Mouse (Mus musculus) layer of hippocampus, adult 9-10 months (tissue): ENCODE measurements at regions not wholly inside any gene's neighbourhood (a gene's known extent, or its start where the extent isn't known, plus 50 kb on each side); places are given as distances from the start of the nearest gene placed in this dataset.

Source experiments
- DNase-seq: peaks from one replicate; pipeline ENCODE4 v3.0.0; 2022; ENCODE audit warnings: low spot score

DNA sequence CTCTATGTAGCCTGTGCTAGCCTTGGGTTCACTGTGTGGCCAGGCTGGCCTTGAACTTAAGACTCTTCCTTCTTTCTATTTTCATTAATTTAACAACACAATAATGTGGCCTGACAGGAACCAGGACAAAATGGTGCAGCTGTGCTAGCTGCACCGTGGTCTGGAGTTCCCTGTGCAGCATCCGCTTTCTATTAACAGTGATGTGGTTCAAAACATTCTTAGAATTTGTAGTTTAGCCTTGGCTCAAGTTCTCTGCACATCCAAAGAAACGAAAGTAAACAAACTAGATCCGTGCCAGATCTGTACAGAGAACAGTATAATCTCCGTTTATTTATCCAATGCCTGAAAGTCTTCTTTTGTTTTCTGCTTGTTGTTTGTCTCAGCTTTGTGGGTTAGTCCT lies 88.5 kb downstream of the Irx1 start:
- DNase-seq, result no peak

- no peak for DNase-seq
Observed at GRCm38 (mm10) chr13:71868763-71869162, 94.8 kb downstream of the Irx1 start.

DNA sequence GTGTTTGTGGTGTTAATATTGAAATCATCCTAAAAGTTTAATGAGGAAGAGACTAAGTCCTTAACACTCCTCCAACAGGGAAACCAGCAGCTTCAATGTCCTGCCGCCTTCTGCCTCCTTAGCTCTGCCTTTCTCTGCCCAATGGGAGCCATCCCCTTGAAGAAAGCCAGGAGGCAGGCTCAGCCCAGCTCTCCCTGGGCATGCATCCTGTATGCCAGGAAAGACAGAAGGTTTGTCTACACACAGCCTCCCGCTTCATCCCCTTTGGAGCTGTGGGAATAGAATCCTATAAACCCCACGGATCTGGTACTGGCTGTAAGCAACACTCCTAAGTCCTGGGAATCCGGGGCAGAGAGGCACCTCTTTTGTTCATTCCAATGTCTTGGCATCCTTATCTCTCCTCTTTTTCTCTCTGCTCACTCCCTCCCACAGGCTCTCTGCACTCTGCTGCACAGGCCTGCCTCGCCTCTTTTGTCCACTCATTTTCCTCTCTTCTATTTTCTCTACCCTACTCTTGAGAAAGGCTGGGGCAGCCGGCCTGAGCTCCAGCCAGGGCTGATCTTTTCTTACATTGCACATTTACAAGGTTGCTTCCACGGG lies 110.0 kb downstream of the Irx1 start:
- no peak for DNase-seq

GRCm38 (mm10) chr13:71804032-71804958 lies 159.2 kb downstream of the Irx1 start:
- no peak for DNase-seq

GRCm38 (mm10) chr13:71798288-71798687 lies 165.2 kb downstream of the Irx1 start:
- no peak for DNase-seq

- no peak for DNase-seq
Observed at GRCm38 (mm10) chr13:71784740-71785139, 178.8 kb downstream of the Irx1 start.

DNA sequence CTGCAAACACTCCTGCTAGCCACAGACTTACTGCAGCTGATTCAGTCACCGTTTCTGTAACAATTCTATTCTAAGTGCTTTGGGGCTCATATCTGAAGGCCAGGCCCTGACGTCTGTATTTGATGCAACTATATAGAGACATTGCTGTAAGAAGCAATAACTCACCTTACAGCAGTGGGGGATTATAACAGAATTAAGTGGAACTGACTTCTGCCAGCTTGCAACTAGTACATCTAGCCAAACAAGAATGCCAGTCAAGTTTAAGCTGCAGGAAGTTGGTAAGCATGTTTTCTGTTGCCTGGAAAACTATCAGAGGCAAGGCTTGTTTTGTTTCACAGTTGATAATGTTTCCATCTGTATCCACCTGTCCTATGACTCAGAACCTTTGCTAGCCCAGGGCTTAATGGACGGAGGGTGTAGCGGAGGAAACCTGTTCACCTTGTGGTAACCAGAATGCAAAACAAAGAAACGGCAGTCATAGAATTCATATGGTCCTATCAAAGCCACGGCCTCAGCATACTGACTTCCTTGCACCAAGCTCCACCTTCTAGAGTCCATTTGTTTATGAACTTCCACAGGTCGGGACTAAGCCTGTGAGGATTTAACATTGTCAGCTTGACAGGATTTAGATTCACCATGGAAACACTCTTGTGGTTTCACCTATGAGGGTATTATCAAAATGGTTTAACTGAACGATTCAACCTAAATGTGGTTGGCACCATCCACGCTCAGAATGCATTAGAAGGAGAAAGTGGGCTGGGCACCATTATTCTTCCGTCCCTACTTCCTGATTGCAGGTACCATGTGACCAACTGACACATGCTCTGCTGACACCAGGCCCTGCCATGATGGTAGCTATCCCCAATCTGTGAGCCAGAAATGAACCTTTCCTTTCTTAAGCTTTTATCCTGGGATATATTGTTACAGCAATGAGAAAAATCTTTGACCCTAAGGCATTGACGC lies 216.2 kb downstream of the Irx1 start:
- no peak for DNase-seq

- no peak for DNase-seq
Observed at GRCm38 (mm10) chr13:71746534-71746933, 217.0 kb downstream of the Irx1 start.

DNA sequence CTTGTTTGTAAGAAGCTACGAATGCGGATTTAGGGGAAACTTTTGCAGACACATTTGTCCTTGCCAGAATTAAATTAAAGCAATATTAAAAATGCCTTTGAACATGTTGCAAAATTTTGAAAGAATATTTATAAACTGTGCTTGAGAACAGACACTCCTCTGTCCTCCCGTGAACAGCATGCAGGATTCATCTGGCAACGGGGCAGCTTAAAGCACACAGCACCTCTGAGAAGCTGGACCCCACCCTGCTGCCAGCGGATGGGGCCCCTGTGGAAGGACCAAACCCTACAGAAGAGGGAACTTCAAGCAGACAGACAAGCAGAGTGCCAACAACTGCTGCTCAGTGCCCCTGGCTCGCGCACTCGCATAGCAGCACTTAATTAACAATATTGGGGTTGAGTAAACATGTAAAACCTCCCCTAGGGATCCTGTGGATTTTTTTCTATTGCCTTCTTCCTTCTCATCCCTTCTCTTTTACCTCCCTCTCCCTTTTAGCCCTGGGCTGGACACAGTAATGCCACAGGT lies 226.6 kb downstream of the Irx1 start:
- DNase-seq, result no peak

- no peak for DNase-seq
Observed at GRCm38 (mm10) chr13:71734261-71734660, 229.3 kb downstream of the Irx1 start.

- DNase-seq, result no peak
Observed at GRCm38 (mm10) chr13:71733360-71733759, 230.2 kb downstream of the Irx1 start.

DNA sequence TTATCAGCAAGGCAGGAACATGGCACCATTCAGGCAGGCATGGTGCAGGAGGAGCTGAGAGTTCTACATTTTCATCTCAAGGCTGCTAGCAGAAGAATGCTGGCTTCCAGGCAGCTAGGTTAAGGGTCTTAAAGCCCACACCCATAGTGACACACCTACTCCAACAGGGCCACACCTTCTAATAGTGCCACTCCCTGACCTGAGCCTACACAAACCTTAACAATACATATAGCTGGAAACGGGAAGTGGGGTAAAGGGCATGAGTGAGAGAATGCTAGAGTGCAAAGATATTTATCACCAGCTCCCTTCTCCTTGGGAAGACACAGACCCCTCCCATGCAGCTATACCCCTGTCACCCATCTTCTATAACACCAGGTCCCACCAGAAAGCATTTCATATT lies 230.6 kb downstream of the Irx1 start:
- no peak for DNase-seq

DNA sequence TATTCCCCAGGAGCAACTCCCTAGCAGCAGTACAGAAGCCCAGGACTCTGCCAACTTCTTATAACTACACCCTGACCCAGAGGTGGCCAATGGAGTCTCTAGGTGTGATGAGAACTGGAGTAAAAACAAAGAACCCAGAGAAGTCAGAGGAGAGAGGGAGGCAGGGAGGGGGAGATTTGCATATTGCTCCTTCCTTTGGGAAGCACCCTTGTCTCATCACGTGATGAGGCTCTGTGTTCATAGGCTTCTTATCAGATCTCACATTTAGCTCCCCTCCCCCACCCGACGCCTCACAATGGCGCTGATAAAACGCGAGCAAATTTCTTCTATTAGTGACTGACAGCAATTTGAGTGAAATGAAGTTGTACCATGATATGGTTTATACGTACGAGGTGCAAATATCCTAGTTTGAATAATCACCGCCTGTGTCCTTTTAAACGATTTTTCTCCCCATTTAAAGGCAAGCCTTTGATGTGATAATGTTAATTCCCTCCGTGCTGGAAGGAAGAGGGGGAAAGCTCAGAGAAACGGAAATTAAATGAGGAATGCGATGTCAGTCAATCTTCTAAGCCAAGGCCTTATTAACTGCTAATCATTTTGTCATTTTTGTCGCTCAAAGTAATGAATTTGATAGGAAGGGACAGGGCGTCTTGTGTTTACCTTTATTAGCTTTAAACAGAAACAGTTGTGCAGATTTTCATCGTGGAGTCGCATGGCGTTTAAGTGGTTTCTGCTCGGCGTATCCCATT lies 273.3 kb downstream of the Irx1 start:
- no peak for DNase-seq

DNA sequence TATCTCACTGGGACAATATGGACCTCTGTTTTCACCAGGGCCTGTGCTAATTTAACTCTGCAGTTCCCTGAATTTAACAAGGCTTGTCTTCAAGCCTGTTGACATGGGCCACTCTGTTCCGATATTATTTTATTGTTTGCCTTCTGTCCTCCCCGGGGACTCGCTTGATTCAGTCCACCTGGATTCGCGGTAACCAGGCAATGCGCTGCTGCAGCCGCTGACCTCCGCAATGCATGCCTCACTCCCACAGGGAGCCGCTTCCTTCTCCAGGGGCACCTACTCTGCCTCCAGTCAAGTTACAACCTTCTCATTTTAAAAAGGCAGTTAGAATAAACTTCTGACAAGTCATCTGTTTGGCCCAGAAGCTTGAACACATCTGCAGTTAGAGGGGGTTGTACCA lies 274.3 kb downstream of the Irx1 start:
- DNase-seq, result no peak

GRCm38 (mm10) chr13:71676081-71676624 lies 287.4 kb downstream of the Irx1 start:
- DNase-seq, result no peak

DNA sequence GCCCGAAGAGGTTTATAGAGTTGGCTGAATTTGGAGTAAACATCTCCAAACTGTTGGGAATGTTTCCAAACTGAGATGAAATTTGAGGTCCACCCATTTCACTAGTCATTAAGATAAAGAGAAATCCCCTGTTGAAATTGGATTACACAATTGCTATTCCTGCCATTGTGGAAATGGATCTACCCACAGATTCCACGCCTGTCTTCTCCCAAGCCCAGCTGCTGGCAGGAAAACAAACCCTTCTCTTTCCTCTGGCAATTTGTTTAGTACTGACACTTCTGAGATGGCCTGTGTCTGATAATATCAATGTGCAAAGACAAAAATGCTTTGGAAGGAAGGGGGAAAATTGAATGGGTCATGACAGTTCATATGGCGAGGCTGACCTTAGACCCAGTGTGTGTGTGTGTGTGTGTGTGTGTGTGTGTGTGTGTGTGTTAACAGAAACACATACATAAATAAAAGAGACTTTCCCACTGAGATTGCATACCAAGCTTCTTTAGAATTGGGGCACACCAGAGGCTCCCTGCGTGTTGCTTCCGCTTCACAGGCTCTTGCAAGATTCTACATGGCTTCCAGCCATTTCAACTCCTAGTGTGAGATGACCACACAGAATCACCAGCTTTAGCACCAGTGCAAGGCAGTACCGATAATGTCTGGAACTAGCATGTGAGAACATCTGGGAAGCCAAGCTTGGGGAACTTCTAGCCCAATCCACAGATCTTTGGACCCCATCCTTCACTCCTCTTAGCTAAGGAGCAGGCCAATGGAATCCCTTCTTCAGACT lies 293.4 kb downstream of the Irx1 start:
- no peak for DNase-seq

- DNase-seq, result no peak
Observed at GRCm38 (mm10) chr13:71668256-71668655, 295.3 kb downstream of the Irx1 start.

DNA sequence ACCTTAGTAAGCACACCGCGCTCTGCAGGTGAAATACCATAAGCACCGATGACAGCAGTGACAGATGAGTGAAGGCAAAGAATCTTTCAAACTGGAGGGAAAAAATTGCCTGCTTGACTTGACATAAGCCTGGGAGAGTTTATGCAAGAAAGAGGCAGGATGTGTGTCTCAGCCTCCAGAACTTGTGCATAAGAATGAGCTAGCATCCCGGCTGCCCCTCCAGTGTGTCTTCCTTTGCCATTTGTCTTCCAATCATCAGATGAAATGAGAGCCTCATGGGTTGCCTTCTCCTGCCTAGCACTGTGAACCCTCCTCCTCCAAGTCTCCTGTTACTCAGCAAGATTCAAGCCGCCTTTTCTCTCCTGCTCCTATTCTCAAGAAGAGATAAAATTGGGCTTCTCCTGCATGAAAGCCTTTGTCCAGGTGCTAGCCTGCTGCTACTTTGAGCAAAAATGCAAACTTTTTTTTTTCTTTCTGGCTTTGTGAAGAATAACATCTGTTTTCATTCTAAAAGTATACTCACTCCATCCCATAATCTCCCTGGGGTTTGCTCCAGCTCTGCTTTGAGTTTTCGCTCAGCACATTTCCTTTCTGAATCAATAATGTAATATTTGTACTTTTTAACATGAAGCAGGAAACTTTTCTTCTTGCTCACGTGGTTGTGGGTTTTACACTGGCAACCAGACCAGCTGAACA lies 298.2 kb downstream of the Irx1 start:
- DNase-seq, result no peak

- DNase-seq, result no peak
Observed at GRCm38 (mm10) chr13:71657898-71658297, 305.6 kb downstream of the Irx1 start.
